28 mouse cellular contexts compared by ENCODE assay signal in the genomic region with DNA sequence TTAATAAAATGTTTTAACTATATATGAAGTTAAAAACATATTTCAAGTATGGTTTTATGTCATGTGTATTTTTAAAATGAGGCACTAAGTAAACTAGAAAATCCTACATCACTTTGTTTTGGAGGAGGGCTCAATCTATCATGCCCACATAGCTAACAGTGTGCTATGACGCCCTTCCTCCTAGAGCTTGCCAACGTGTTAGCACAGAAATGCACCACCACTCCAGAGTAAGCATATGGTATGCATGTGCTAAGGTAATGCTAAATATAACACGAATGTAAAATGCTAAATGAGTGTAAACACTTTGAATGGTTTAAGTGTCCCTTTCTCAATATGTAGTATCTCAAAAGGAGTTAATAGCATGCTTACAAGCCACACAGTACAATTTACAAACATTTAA.
"Had no signal": no experiment of that assay in that cellular context is flagged by ENCODE, and none has a peak within 500 bp of the region (broad histone marks: within the 10 kb centered on the region; RNA-seq: fewer than 3 reads in every experiment).

No protein-coding gene starts in this region.

- H3K36me3 ChIP-seq: heart, embryonic 10.5 days; heart, embryonic 12.5 days; hindbrain, embryonic 10.5 days; intestine, embryonic 15.5 days; limb, embryonic 10.5 days; limb, embryonic 12.5 days had no signal

- DNase-seq: gastrocnemius, postnatal 25 days; heart, adult 18-20 months; heart, postnatal 10 days; heart, postnatal 4 days; kidney, adult 18-20 months; kidney, adult 8-10 months; kidney, postnatal 10 days; kidney, postnatal 25 days; kidney, postnatal 4 days; layer of hippocampus, adult 9-11 months; liver; liver, embryonic 13.5 days; liver, postnatal 0 days; lung, adult 2 months had no signal

- ATAC-seq: hindbrain, embryonic 16.5 days; inflammation-experienced regulatory T-cells, adult 6 months; intestine, embryonic 15.5 days; intestine, postnatal 0 days; liver, postnatal 0 days had no signal

- H3K9ac ChIP-seq: heart, embryonic 12.5 days; hindbrain, embryonic 12.5 days; hindbrain, embryonic 14.5 days; intestine, embryonic 15.5 days; limb, embryonic 12.5 days; liver, embryonic 13.5 days; liver, embryonic 15.5 days; liver, postnatal 0 days had no signal

- H3K27ac ChIP-seq: heart, embryonic 10.5 days; hindbrain, embryonic 10.5 days; hindbrain, embryonic 12.5 days; hindbrain, embryonic 14.5 days; intestine, embryonic 15.5 days; left cerebral cortex, adult 2 months; limb, embryonic 10.5 days; limb, embryonic 12.5 days; liver, embryonic 13.5 days; liver, embryonic 15.5 days had no signal

- H3K9me3 ChIP-seq: heart, embryonic 10.5 days; heart, embryonic 12.5 days; hindbrain, embryonic 10.5 days; hindbrain, embryonic 12.5 days; intestine, embryonic 15.5 days; limb, embryonic 10.5 days; limb, embryonic 12.5 days; liver, embryonic 13.5 days; liver, embryonic 15.5 days had no signal

- H3K4me2 ChIP-seq: heart, embryonic 12.5 days; hindbrain, embryonic 12.5 days; hindbrain, embryonic 14.5 days; intestine, embryonic 15.5 days; limb, embryonic 12.5 days; liver, embryonic 11.5 days; liver, embryonic 13.5 days; liver, embryonic 15.5 days had no signal

- H3K27me3 ChIP-seq: heart, embryonic 12.5 days; hindbrain, embryonic 12.5 days; intestine, embryonic 15.5 days; limb, embryonic 12.5 days; liver, embryonic 13.5 days; liver, embryonic 15.5 days had no signal

- H3K4me1 ChIP-seq: hindbrain, embryonic 12.5 days; intestine, embryonic 15.5 days; limb, embryonic 10.5 days; limb, embryonic 12.5 days; liver, embryonic 15.5 days had no signal

- H3K4me3 ChIP-seq: heart, embryonic 10.5 days; heart, embryonic 12.5 days; hindbrain, embryonic 10.5 days; hindbrain, embryonic 12.5 days; intestine, embryonic 15.5 days; left cerebral cortex, adult 2 months; limb, embryonic 10.5 days; limb, embryonic 12.5 days; liver, embryonic 13.5 days; liver, embryonic 15.5 days had no signal
